Mouse (Mus musculus): ENCODE measurements around the gene Tpcn1. TPM values are rescaled to one million over a fixed set of nuclear protein-coding genes. Genes with fewer than 3 reads are reported as not detected.
"Not testable (repeated sequence)": the region's sequence is repeated elsewhere in the genome, so short reads cannot be mapped to it uniquely, and the experiment has no call there.

Gene Tpcn1
- total RNA-seq, 2 experiments from 2014 or later: 53.1 to 60.4 TPM

- peak; percentile 98 for DNase-seq
Observed at GRCm38 (mm10) chr5:120510982-120511642, 77.4 kb downstream of the Tpcn1 start, which contains the start of gene Slc8b1. Slc8b1 (plus strand) TSS chr5:120511168.

GRCm38 (mm10) chr5:120507311-120507710 lies 81.2 kb downstream of the Tpcn1 start:
- DNase-seq: no peak

- DNase-seq: no peak
Observed at GRCm38 (mm10) chr5:120506490-120506889, 82.0 kb downstream of the Tpcn1 start.

GRCm38 (mm10) chr5:120505781-120506180 lies 82.7 kb downstream of the Tpcn1 start:
- DNase-seq: no peak

GRCm38 (mm10) chr5:120505368-120505767 lies 83.1 kb downstream of the Tpcn1 start:
- peak; percentile 88 for DNase-seq

GRCm38 (mm10) chr5:120503144-120503795 lies 85.2 kb downstream of the Tpcn1 start, which contains the start of gene Plbd2:
Plbd2 (minus strand) TSS chr5:120503625.
- DNase-seq: peak; percentile 93

GRCm38 (mm10) chr5:120502675-120503143 lies 85.8 kb downstream of the Tpcn1 start:
- no peak for DNase-seq

GRCm38 (mm10) chr5:120502147-120502621 lies 86.3 kb downstream of the Tpcn1 start:
- DNase-seq: no peak

- DNase-seq: not testable (repeated sequence)
Observed at GRCm38 (mm10) chr5:120500609-120501008, 87.9 kb downstream of the Tpcn1 start.

GRCm38 (mm10) chr5:120499202-120499601 lies 89.3 kb downstream of the Tpcn1 start:
- no peak for DNase-seq

- DNase-seq: no peak
Observed at GRCm38 (mm10) chr5:120497071-120497470, 91.4 kb downstream of the Tpcn1 start.

- DNase-seq: no peak
Observed at GRCm38 (mm10) chr5:120495703-120496226, 92.7 kb downstream of the Tpcn1 start.

GRCm38 (mm10) chr5:120495064-120495702 lies 93.3 kb downstream of the Tpcn1 start:
- DNase-seq: peak; percentile 40

GRCm38 (mm10) chr5:120493873-120494395 lies 94.5 kb downstream of the Tpcn1 start:
- DNase-seq: no peak

- DNase-seq: no peak
Observed at GRCm38 (mm10) chr5:120493440-120493839, 95.0 kb downstream of the Tpcn1 start.

- peak; percentile 55 for DNase-seq
Observed at GRCm38 (mm10) chr5:120492437-120492836, 96.0 kb downstream of the Tpcn1 start.

- DNase-seq: peak; percentile 82
Observed at GRCm38 (mm10) chr5:120490679-120491192, 97.7 kb downstream of the Tpcn1 start.

GRCm38 (mm10) chr5:120487844-120488243 lies 100.6 kb downstream of the Tpcn1 start:
- no peak for DNase-seq
